Mouse (Mus musculus): ENCODE results near the gene Treh. TPM values are rescaled to one million over a fixed set of nuclear protein-coding genes. Genes with fewer than 3 reads are reported as not detected.

Gene Treh
- polyA plus RNA-seq, 1 experiment from 2014 or later: not detected

- Histone ChIP-seq H3K27ac (replicated peaks) (no peak overlapping the region), H3K4me3 (peak overlapping the region; percentile 27; the same call in 1 of the 2 replicates), H3K27me3 (no peaks in the 10 kb centered on the region), H3K4me2 (peak overlapping the region; percentile 54), H3K9me3 (no peaks in the 10 kb centered on the region), H3K4me1 (replicated peaks) (peaks cover 31% of the 10 kb centered on the region), H3K36me3 (peaks cover 86% of the 10 kb centered on the region), H3K9ac (0 out of 2 replicates have a peak overlapping the region, but pooled peaks have one; percentile 55)
- peak; percentile 45; the same call in 1 of the 2 replicates for ATAC-seq (ENCODE audit: low read depth)
- WGBS: 21% methylated on average over 6 of the region's 6 CpGs
Observed at GRCm38 (mm10) chr9:44708925-44709324, 35.9 kb downstream of the Treh start.

GRCm38 (mm10) chr9:44709600-44709999 is 36.6 kb downstream of the Treh start:
- Histone ChIP-seq H3K4me3 (no peak overlapping the region), H3K9me3 (no peaks in the 10 kb centered on the region), H3K4me2 (no peak overlapping the region), H3K9ac (no peak overlapping the region), H3K27ac (replicated peaks) (no peak overlapping the region), H3K27me3 (no peaks in the 10 kb centered on the region), H3K36me3 (peaks cover 86% of the 10 kb centered on the region), H3K4me1 (replicated peaks) (peaks cover 31% of the 10 kb centered on the region)
- 59% methylated on average over 2 of the region's 2 CpGs for WGBS
- ATAC-seq (ENCODE audit: low read depth): no peak

- no peak overlapping the region for H3K4me3 ChIP-seq
- peaks cover 31% of the 10 kb centered on the region for H3K4me1 ChIP-seq (replicated peaks)
- no peak overlapping the region for H3K27ac ChIP-seq (replicated peaks)
- H3K9me3 ChIP-seq: no peaks in the 10 kb centered on the region
- peaks cover 86% of the 10 kb centered on the region for H3K36me3 ChIP-seq
- WGBS: 89% methylated on average over 5 of the region's 5 CpGs
- H3K9ac ChIP-seq: peak overlapping the region; percentile 14; the same call in 1 of the 2 replicates
- no peak overlapping the region for H3K4me2 ChIP-seq
- ATAC-seq (ENCODE audit: low read depth): no peak
- no peaks in the 10 kb centered on the region for H3K27me3 ChIP-seq
Observed at GRCm38 (mm10) chr9:44710213-44710612, 37.2 kb downstream of the Treh start.

- no peaks in the 10 kb centered on the region for H3K27me3 ChIP-seq
- H3K4me3 ChIP-seq: no peak overlapping the region
- no peak overlapping the region for H3K9ac ChIP-seq
- no peak for ATAC-seq (ENCODE audit: low read depth)
- H3K4me2 ChIP-seq: no peak overlapping the region
- no peaks in the 10 kb centered on the region for H3K9me3 ChIP-seq
- WGBS: 73% methylated on average over 17 of the region's 17 CpGs
- H3K27ac ChIP-seq (replicated peaks): no peak overlapping the region
- peaks cover 31% of the 10 kb centered on the region for H3K4me1 ChIP-seq (replicated peaks)
- H3K36me3 ChIP-seq: peaks cover 86% of the 10 kb centered on the region
Observed at GRCm38 (mm10) chr9:44711602-44712001, 38.6 kb downstream of the Treh start.

GRCm38 (mm10) chr9:44713080-44713479 is 40.0 kb downstream of the Treh start:
- Histone ChIP-seq H3K4me2 (no peak overlapping the region), H3K9ac (no peak overlapping the region), H3K4me1 (replicated peaks) (peaks cover 25% of the 10 kb centered on the region), H3K9me3 (no peaks in the 10 kb centered on the region), H3K4me3 (no peak overlapping the region), H3K36me3 (peaks cover 86% of the 10 kb centered on the region), H3K27ac (replicated peaks) (no peak overlapping the region), H3K27me3 (no peaks in the 10 kb centered on the region)
- 87% methylated on average over 6 of the region's 6 CpGs for WGBS
- ATAC-seq (ENCODE audit: low read depth): no peak

- Histone ChIP-seq H3K4me1 (replicated peaks) (peaks cover 24% of the 10 kb centered on the region), H3K9me3 (no peaks in the 10 kb centered on the region), H3K4me3 (no peak overlapping the region), H3K27me3 (no peaks in the 10 kb centered on the region), H3K4me2 (no peak overlapping the region), H3K27ac (replicated peaks) (no peak overlapping the region), H3K36me3 (peaks cover 82% of the 10 kb centered on the region), H3K9ac (no peak overlapping the region)
- 70% methylated on average over 2 of the region's 2 CpGs for WGBS
- ATAC-seq (ENCODE audit: low read depth): no peak
Observed at GRCm38 (mm10) chr9:44713574-44713973, 40.5 kb downstream of the Treh start.

- ATAC-seq (ENCODE audit: low read depth): no peak
- WGBS: 90% methylated on average over 17 of the region's 17 CpGs
- H3K36me3 ChIP-seq: peaks cover 79% of the 10 kb centered on the region
Observed at GRCm38 (mm10) chr9:44715109-44715508, 42.1 kb downstream of the Treh start.

GRCm38 (mm10) chr9:44715705-44716362 is 42.8 kb downstream of the Treh start:
- peaks cover 72% of the 10 kb centered on the region for H3K36me3 ChIP-seq

More at GRCm38 (mm10) chr9:44715109-44715508, 42.1 kb downstream of the Treh start:
- peaks cover 24% of the 10 kb centered on the region for H3K4me1 ChIP-seq (replicated peaks)
- H3K4me3 ChIP-seq: no peak overlapping the region
- no peaks in the 10 kb centered on the region for H3K27me3 ChIP-seq
- H3K27ac ChIP-seq (replicated peaks): no peak overlapping the region
- no peak overlapping the region for H3K4me2 ChIP-seq
- H3K9ac ChIP-seq: no peak overlapping the region
- no peaks in the 10 kb centered on the region for H3K9me3 ChIP-seq

GRCm38 (mm10) chr9:44716997-44717821 is 44.2 kb downstream of the Treh start:
- Histone ChIP-seq H3K27me3 (no peaks in the 10 kb centered on the region), H3K4me1 (replicated peaks) (peaks cover 45% of the 10 kb centered on the region), H3K9ac (no peak overlapping the region), H3K9me3 (no peaks in the 10 kb centered on the region), H3K4me3 (no peak overlapping the region), H3K27ac (replicated peaks) (no peak overlapping the region), H3K4me2 (no peak overlapping the region), H3K36me3 (peaks cover 58% of the 10 kb centered on the region)
- ATAC-seq (ENCODE audit: low read depth): no peak
- 81% methylated on average over 6 of the region's 6 CpGs for WGBS

More at GRCm38 (mm10) chr9:44715705-44716362, 42.8 kb downstream of the Treh start:
- Histone ChIP-seq H3K4me1 (replicated peaks) (peaks cover 31% of the 10 kb centered on the region), H3K9ac (no peak overlapping the region), H3K4me3 (no peak overlapping the region), H3K4me2 (no peak overlapping the region), H3K9me3 (no peaks in the 10 kb centered on the region), H3K27me3 (no peaks in the 10 kb centered on the region), H3K27ac (replicated peaks) (no peak overlapping the region)
- 96% methylated on average over 29 of the region's 29 CpGs for WGBS
- ATAC-seq (ENCODE audit: low read depth): no peak

- Histone ChIP-seq H3K4me2 (no peak overlapping the region), H3K9ac (no peak overlapping the region), H3K4me3 (no peak overlapping the region), H3K36me3 (peaks cover 52% of the 10 kb centered on the region), H3K9me3 (no peaks in the 10 kb centered on the region), H3K27me3 (no peaks in the 10 kb centered on the region), H3K4me1 (replicated peaks) (peaks cover 51% of the 10 kb centered on the region), H3K27ac (replicated peaks) (no peak overlapping the region)
- no peak for ATAC-seq (ENCODE audit: low read depth)
- 77% methylated on average over 10 of the region's 10 CpGs for WGBS
Observed at GRCm38 (mm10) chr9:44717822-44718242, 44.8 kb downstream of the Treh start.

- Histone ChIP-seq H3K27me3 (no peaks in the 10 kb centered on the region), H3K4me1 (replicated peaks) (peaks cover 63% of the 10 kb centered on the region), H3K27ac (replicated peaks) (no peak overlapping the region), H3K4me3 (no peak overlapping the region), H3K9me3 (no peaks in the 10 kb centered on the region), H3K4me2 (peak overlapping the region; percentile 91), H3K9ac (no peak overlapping the region), H3K36me3 (peaks cover 39% of the 10 kb centered on the region)
- WGBS: 88% methylated on average over 12 of the region's 12 CpGs
- no peak for ATAC-seq (ENCODE audit: low read depth)
Observed at GRCm38 (mm10) chr9:44718937-44719631, 46.1 kb downstream of the Treh start.

Data from neural tube, embryonic 13.5 days (tissue).